Comparison of ENCODE assay signal across 8 mouse cellular contexts in the genomic region with DNA sequence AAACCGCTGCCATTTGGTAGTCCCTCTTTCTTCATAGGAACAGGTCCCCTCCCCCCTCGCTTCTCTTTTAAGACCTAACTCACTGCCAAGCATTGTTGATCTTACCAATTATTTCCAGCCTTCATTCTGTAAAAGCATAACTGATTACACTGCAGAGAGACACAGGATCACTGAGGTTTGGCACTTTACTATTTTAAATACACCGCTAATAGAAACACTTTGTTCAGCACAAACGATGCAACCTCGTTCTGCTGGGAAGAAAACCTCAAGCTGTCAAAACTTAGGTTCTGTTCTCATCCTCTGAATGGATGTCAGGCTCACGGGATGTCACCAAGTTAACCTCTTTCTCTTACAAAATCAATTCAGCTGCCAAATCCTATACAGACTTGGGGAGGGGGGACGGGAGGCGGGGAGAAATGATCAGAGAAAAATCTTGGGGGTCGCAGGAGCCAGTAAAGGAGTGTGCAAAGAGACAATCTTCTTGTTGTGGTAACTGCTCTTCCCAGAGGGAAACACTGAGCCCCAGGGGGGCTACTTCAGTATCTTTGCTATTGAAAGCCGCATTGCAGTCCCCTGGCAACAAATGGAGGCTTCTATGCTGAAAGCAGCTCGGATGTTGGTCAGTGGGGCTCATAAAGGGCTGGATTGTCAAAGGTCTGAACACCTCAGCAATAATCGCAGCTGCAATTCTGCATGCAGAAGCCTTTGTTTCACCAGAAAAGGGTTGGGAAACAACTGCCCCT. TPM values are rescaled to one million over a fixed set of nuclear protein-coding genes. Genes with fewer than 3 reads are reported as not detected.
DNase-seq lines count a peak whose midpoint lies in the region; ATAC-seq lines count a peak whose summit lies in the region.
"Had no signal": no experiment of that assay in that cellular context is flagged by ENCODE, and none has a peak within 500 bp of the region (broad histone marks: within the 10 kb centered on the region; RNA-seq: fewer than 3 reads in every experiment).

No protein-coding gene starts in this region.

- no peaks in the 10 kb centered on the region for H3K9me3 ChIP-seq in embryonic facial prominence, embryonic 12.5 days
- H3K9me3 ChIP-seq in intestine, embryonic 15.5 days: no peaks in the 10 kb centered on the region

- H3K9ac ChIP-seq in embryonic facial prominence, embryonic 12.5 days: 0 out of 2 replicates have a peak overlapping the region, but pooled peaks have one; percentile 30
- peak overlapping the region; percentile 31; the same call in 1 of the 2 replicates for H3K9ac ChIP-seq in intestine, embryonic 15.5 days
- H3K9ac ChIP-seq: liver, embryonic 14.5 days had no signal

- no peak; the same call in 1 of the 2 replicates for ATAC-seq in embryonic facial prominence, embryonic 12.5 days (ENCODE audit: insufficient number of reproducible peaks, insufficient read depth, low FRiP score, low TSS enrichment)
- ATAC-seq in intestine, embryonic 15.5 days: no peak

- peak; percentile 43 for DNase-seq in left cerebral cortex, postnatal 4 days
- no peak for DNase-seq in left cerebral cortex, adult 18-20 months (ENCODE audit: low spot score in 2 of 2)
- peak; percentile 74 for DNase-seq in retina, embryonic 14.5 days (ENCODE audit: low spot score)
- no peak for DNase-seq in thymus, postnatal 4 days
- DNase-seq in layer of hippocampus, adult 8-10 months (ENCODE audit: low spot score in 2 of 2): no peak

- peak overlapping the region; percentile 50 for H3K4me2 ChIP-seq in embryonic facial prominence, embryonic 12.5 days (replicated peaks)
- peak overlapping the region; percentile 54 for H3K4me2 ChIP-seq in intestine, embryonic 15.5 days (replicated peaks)

- no peaks in the 10 kb centered on the region for H3K27me3 ChIP-seq in embryonic facial prominence, embryonic 12.5 days
- H3K27me3 ChIP-seq in intestine, embryonic 15.5 days (replicated peaks): no peaks in the 10 kb centered on the region

- H3K36me3 ChIP-seq in embryonic facial prominence, embryonic 12.5 days: no peaks in the 10 kb centered on the region
- H3K36me3 ChIP-seq in intestine, embryonic 15.5 days: no peaks in the 10 kb centered on the region

- H3K4me1 ChIP-seq in embryonic facial prominence, embryonic 12.5 days: peaks cover 10% of the 10 kb centered on the region; the same call in 1 of the 2 replicates
- peaks cover 3% of the 10 kb centered on the region; the same call in 1 of the 2 replicates for H3K4me1 ChIP-seq in intestine, embryonic 15.5 days (replicated peaks)

- intact Hi-C loops in left cerebral cortex, postnatal 4 days (cut with DNase I): no loop called here

- peak overlapping the region; percentile 27 for H3K4me3 ChIP-seq in embryonic facial prominence, embryonic 12.5 days
- H3K4me3 ChIP-seq in intestine, embryonic 15.5 days (replicated peaks): no peak overlapping the region; the same call in 1 of the 2 replicates

- WGBS in embryonic facial prominence, embryonic 12.5 days: 3% methylated on average over 12 of the region's 12 CpGs
- 10% methylated on average over 12 of the region's 12 CpGs for WGBS in intestine, embryonic 15.5 days

- no peak overlapping the region for H3K27ac ChIP-seq in embryonic facial prominence, embryonic 12.5 days
- H3K27ac ChIP-seq in intestine, embryonic 15.5 days: no peak overlapping the region
- H3K27ac ChIP-seq: liver, embryonic 14.5 days had no signal

RNA-seq across cellular contexts. Expression of a gene that starts 30.9 kb away (rescaled TPM):
- total RNA-seq in left cerebral cortex, postnatal 4 days (2021): 100 to 1,000 TPM; 309 to 322 TPM
- total RNA-seq in left cerebral cortex, adult 18-20 months (2021): 100 to 1,000 TPM; 227 to 249 TPM
- 138 and 142 TPM in 2 replicates for polyA plus RNA-seq in embryonic facial prominence, embryonic 12.5 days (2016; fragmentation: Nextera tagmentation; extraction: Ambion mirVana)
- 78.1 and 87.9 TPM in 2 replicates for polyA plus RNA-seq in intestine, embryonic 15.5 days (2015; fragmentation: Nextera tagmentation; extraction: Ambion mirVana)
- 100 to 1,000 TPM; 244 to 284 (median 283) TPM for total RNA-seq in layer of hippocampus, adult 8-10 months (2022)

Comparison
In these comparisons a context has a peak if more than half of its experiments do, and no peak if none do; other contexts are left out.
1. DNase-seq: peak in left cerebral cortex, postnatal 4 days (single experiment) and retina, embryonic 14.5 days (single experiment); none in left cerebral cortex, adult 18-20 months (0 of 2), thymus, postnatal 4 days (single experiment) and layer of hippocampus, adult 8-10 months (0 of 2).